Mouse (Mus musculus) midbrain, embryonic 13.5 days (tissue): Measurements from ENCODE around the gene Dyrk1a. TPM values are rescaled to one million over a fixed set of nuclear protein-coding genes. Genes with fewer than 3 reads are reported as not detected.

Experiments
- ATAC-seq: fragments of 200-750 bp; cut with Nextera tagmentation; 2 replicates; pipeline ENCODE4 v1.8.0; 2017; ENCODE audit warnings: mild to moderate bottlenecking, moderate TSS enrichment, moderate library complexity
- H3K27ac ChIP-seq: fragments of 300-500 bp; sonication (generic); 2 replicates; pipeline ENCODE4 v1.5.1; 2015; ENCODE audit warnings: inconsistent platforms, mild to moderate bottlenecking, moderate library complexity
- H3K27me3 ChIP-seq: fragments of 300-500 bp; sonication (generic); 2 replicates; pipeline ENCODE4 v1.6.1; 2015; ENCODE audit warnings: mild to moderate bottlenecking, inconsistent platforms
- H3K36me3 ChIP-seq: fragments of 300-500 bp; sonication (generic); 2 replicates; pipeline ENCODE4 v1.6.1; 2015; ENCODE audit warnings: mild to moderate bottlenecking, inconsistent platforms
- H3K4me1 ChIP-seq: fragments of 300-500 bp; sonication (generic); replicated peaks from 2 replicates; pipeline ENCODE4 v1.6.1; 2015; ENCODE audit warnings: inconsistent platforms
- H3K4me2 ChIP-seq: fragments of 300-500 bp; sonication (generic); replicated peaks from 2 replicates; pipeline ENCODE4 v1.6.1; 2015; ENCODE audit warnings: moderate library complexity, mild to moderate bottlenecking, inconsistent platforms
- H3K4me3 ChIP-seq: fragments of 300-500 bp; sonication (generic); replicated peaks from 2 replicates; pipeline ENCODE4 v1.5.1; 2015; ENCODE audit warnings: mild to moderate bottlenecking, inconsistent platforms
- H3K9ac ChIP-seq: fragments of 300-500 bp; sonication (generic); replicated peaks from 2 replicates; pipeline ENCODE4 v1.6.1; 2015; ENCODE audit warnings: mild to moderate bottlenecking, inconsistent platforms
- H3K9me3 ChIP-seq: fragments of 300-500 bp; sonication (generic); 2 replicates; pipeline ENCODE4 v1.6.1; 2016; ENCODE audit warnings: mild to moderate bottlenecking, inconsistent platforms
- WGBS: fragments of 180-500 bp; shearing (Covaris S2); methylation state at CpG from one replicate; pipeline ENCODE4 v1.1.7; 2015; 5-methylcytosine and 5-hydroxymethylcytosine counted together
- polyA plus RNA-seq: library from polyadenylated mRNA; unstranded; fragments of >200 nt; fragmentation: Nextera tagmentation; extraction: Ambion mirVana; gene quantifications from 2 replicates; pipeline ENCODE4 v1.2.1, GENCODE M21; 2015

Gene Dyrk1a
- polyA plus RNA-seq, 1 experiment from 2014 or later, result 11.7 TPM

- Histone ChIP-seq H3K9me3 (no peaks in the 10 kb centered on the region), H3K4me2 (no peak overlapping the region), H3K9ac (no peak overlapping the region), H3K4me1 (no peaks in the 10 kb centered on the region), H3K27me3 (no peaks in the 10 kb centered on the region), H3K27ac (no peak overlapping the region), H3K4me3 (no peak overlapping the region), H3K36me3 (no peaks in the 10 kb centered on the region; the same call in 1 of the 2 replicates)
- WGBS, result 85% methylated on average over 4 of the region's 4 CpGs
- no peak for ATAC-seq
Measured at GRCm38 (mm10) chr16:94701141-94701540, 131.3 kb downstream of the Dyrk1a start.

- Histone ChIP-seq H3K27ac (no peak overlapping the region), H3K9ac (no peak overlapping the region), H3K9me3 (no peaks in the 10 kb centered on the region), H3K27me3 (no peaks in the 10 kb centered on the region), H3K4me1 (no peaks in the 10 kb centered on the region), H3K36me3 (no peaks in the 10 kb centered on the region), H3K4me2 (no peak overlapping the region), H3K4me3 (no peak overlapping the region)
- WGBS, result 94% methylated on average over 4 of the region's 4 CpGs
- no peak for ATAC-seq
Measured at GRCm38 (mm10) chr16:94701971-94702370, 132.2 kb downstream of the Dyrk1a start.

GRCm38 (mm10) chr16:94713480-94714094 is 143.8 kb downstream of the Dyrk1a start:
- WGBS, result 9% methylated on average over 25 of the region's 25 CpGs

GRCm38 (mm10) chr16:94714483-94714882 is 144.7 kb downstream of the Dyrk1a start:
- Histone ChIP-seq H3K9me3 (peaks cover 7% of the 10 kb centered on the region; the same call in 1 of the 2 replicates), H3K36me3 (no peaks in the 10 kb centered on the region), H3K4me1 (0 out of 2 replicates have a peak, but pooled peaks cover 2% of the 10 kb centered on the region), H3K9ac (no peak overlapping the region), H3K27ac (no peak overlapping the region), H3K4me2 (no peak overlapping the region), H3K27me3 (no peaks in the 10 kb centered on the region), H3K4me3 (no peak overlapping the region)
- 70% methylated on average over 14 of the region's 14 CpGs for WGBS
- no peak for ATAC-seq

More at GRCm38 (mm10) chr16:94713480-94714094, 143.8 kb downstream of the Dyrk1a start:
- Histone ChIP-seq H3K9ac (0 out of 2 replicates have a peak overlapping the region, but pooled peaks have one; percentile 46), H3K36me3 (no peaks in the 10 kb centered on the region), H3K9me3 (peaks cover 7% of the 10 kb centered on the region; the same call in 1 of the 2 replicates), H3K4me3 (peak overlapping the region; percentile 32), H3K4me2 (peak overlapping the region; percentile 54), H3K27me3 (no peaks in the 10 kb centered on the region), H3K27ac (no peak overlapping the region), H3K4me1 (0 out of 2 replicates have a peak, but pooled peaks cover 2% of the 10 kb centered on the region)
- ATAC-seq, result peak; percentile 95

GRCm38 (mm10) chr16:94717051-94717450 is 147.2 kb downstream of the Dyrk1a start:
- Histone ChIP-seq H3K27me3 (no peaks in the 10 kb centered on the region), H3K9ac (no peak overlapping the region), H3K27ac (no peak overlapping the region), H3K36me3 (no peaks in the 10 kb centered on the region), H3K4me3 (no peak overlapping the region), H3K4me2 (no peak overlapping the region), H3K9me3 (peaks cover 7% of the 10 kb centered on the region; the same call in 1 of the 2 replicates), H3K4me1 (0 out of 2 replicates have a peak, but pooled peaks cover 2% of the 10 kb centered on the region)
- no peak for ATAC-seq
- WGBS, result 92% methylated on average over 11 of the region's 11 CpGs

- Histone ChIP-seq H3K4me2 (no peak overlapping the region), H3K9ac (no peak overlapping the region), H3K9me3 (peaks cover 7% of the 10 kb centered on the region; the same call in 1 of the 2 replicates), H3K4me1 (peaks cover 5% of the 10 kb centered on the region), H3K36me3 (no peaks in the 10 kb centered on the region), H3K27ac (no peak overlapping the region), H3K27me3 (peaks cover 3% of the 10 kb centered on the region; the same call in 1 of the 2 replicates), H3K4me3 (no peak overlapping the region)
- 61% methylated on average over 4 of the region's 4 CpGs for WGBS
- no peak for ATAC-seq
Measured at GRCm38 (mm10) chr16:94718919-94719318, 149.1 kb downstream of the Dyrk1a start.

- H3K27ac ChIP-seq, result no peak overlapping the region
- peaks cover 4% of the 10 kb centered on the region for H3K4me1 ChIP-seq
- 81% methylated on average over 4 of the region's 4 CpGs for WGBS
- no peak overlapping the region for H3K9ac ChIP-seq
- H3K36me3 ChIP-seq, result no peaks in the 10 kb centered on the region
- H3K9me3 ChIP-seq, result peaks cover 7% of the 10 kb centered on the region; the same call in 1 of the 2 replicates
- H3K4me3 ChIP-seq, result no peak overlapping the region
- ATAC-seq, result no peak
- peaks cover 3% of the 10 kb centered on the region; the same call in 1 of the 2 replicates for H3K27me3 ChIP-seq
- no peak overlapping the region for H3K4me2 ChIP-seq
Measured at GRCm38 (mm10) chr16:94719488-94719887, 149.7 kb downstream of the Dyrk1a start.

GRCm38 (mm10) chr16:94720476-94721153 is 150.8 kb downstream of the Dyrk1a start:
- H3K4me3 ChIP-seq, result no peak overlapping the region
- H3K27ac ChIP-seq, result no peak overlapping the region
- ATAC-seq, result no peak
- 77% methylated on average over 7 of the region's 7 CpGs for WGBS
- no peak overlapping the region for H3K9ac ChIP-seq
- H3K4me2 ChIP-seq, result no peak overlapping the region
- H3K27me3 ChIP-seq, result peaks cover 3% of the 10 kb centered on the region; the same call in 1 of the 2 replicates
- H3K4me1 ChIP-seq, result peaks cover 10% of the 10 kb centered on the region
- peaks cover 7% of the 10 kb centered on the region; the same call in 1 of the 2 replicates for H3K9me3 ChIP-seq
- no peaks in the 10 kb centered on the region for H3K36me3 ChIP-seq

GRCm38 (mm10) chr16:94721549-94722006 is 151.8 kb downstream of the Dyrk1a start:
- Histone ChIP-seq H3K9ac (no peak overlapping the region), H3K4me3 (no peak overlapping the region), H3K4me1 (peaks cover 10% of the 10 kb centered on the region), H3K27me3 (peaks cover 3% of the 10 kb centered on the region; the same call in 1 of the 2 replicates), H3K27ac (no peak overlapping the region), H3K36me3 (no peaks in the 10 kb centered on the region), H3K9me3 (peaks cover 3% of the 10 kb centered on the region; the same call in 1 of the 2 replicates), H3K4me2 (no peak overlapping the region)
- ATAC-seq, result no peak
- 84% methylated on average over 10 of the region's 10 CpGs for WGBS

- 79% methylated on average over 12 of the region's 12 CpGs for WGBS
- Histone ChIP-seq H3K27ac (no peak overlapping the region), H3K27me3 (peaks cover 3% of the 10 kb centered on the region; the same call in 1 of the 2 replicates), H3K9ac (no peak overlapping the region), H3K4me3 (no peak overlapping the region), H3K9me3 (no peaks in the 10 kb centered on the region), H3K4me2 (no peak overlapping the region), H3K4me1 (peaks cover 10% of the 10 kb centered on the region), H3K36me3 (no peaks in the 10 kb centered on the region)
- no peak for ATAC-seq
Measured at GRCm38 (mm10) chr16:94722936-94723335, 153.1 kb downstream of the Dyrk1a start.

GRCm38 (mm10) chr16:94724061-94724596 is 154.3 kb downstream of the Dyrk1a start:
- peak; percentile 98 for ATAC-seq
- no peaks in the 10 kb centered on the region for H3K9me3 ChIP-seq
- no peaks in the 10 kb centered on the region for H3K36me3 ChIP-seq
- peak overlapping the region; percentile 78 for H3K4me2 ChIP-seq
- peak overlapping the region; percentile 70 for H3K9ac ChIP-seq
- peaks cover 10% of the 10 kb centered on the region for H3K4me1 ChIP-seq
- WGBS, result under 1% methylated on average over 23 of the region's 23 CpGs
- peak overlapping the region; percentile 88 for H3K27ac ChIP-seq
- peak overlapping the region; percentile 51 for H3K4me3 ChIP-seq
- H3K27me3 ChIP-seq, result peaks cover 3% of the 10 kb centered on the region; the same call in 1 of the 2 replicates
